Mouse (Mus musculus): ENCODE data around the gene Nrtn. TPM values are rescaled to one million over a fixed set of nuclear protein-coding genes. Genes with fewer than 3 reads are reported as not detected.
A peak's percentile ranks its signal among the peaks of the same experiment; 100 is the strongest.

The Nrtn gene
- polyA plus RNA-seq, 1 experiment from 2014 or later: 20.5 TPM

DNA sequence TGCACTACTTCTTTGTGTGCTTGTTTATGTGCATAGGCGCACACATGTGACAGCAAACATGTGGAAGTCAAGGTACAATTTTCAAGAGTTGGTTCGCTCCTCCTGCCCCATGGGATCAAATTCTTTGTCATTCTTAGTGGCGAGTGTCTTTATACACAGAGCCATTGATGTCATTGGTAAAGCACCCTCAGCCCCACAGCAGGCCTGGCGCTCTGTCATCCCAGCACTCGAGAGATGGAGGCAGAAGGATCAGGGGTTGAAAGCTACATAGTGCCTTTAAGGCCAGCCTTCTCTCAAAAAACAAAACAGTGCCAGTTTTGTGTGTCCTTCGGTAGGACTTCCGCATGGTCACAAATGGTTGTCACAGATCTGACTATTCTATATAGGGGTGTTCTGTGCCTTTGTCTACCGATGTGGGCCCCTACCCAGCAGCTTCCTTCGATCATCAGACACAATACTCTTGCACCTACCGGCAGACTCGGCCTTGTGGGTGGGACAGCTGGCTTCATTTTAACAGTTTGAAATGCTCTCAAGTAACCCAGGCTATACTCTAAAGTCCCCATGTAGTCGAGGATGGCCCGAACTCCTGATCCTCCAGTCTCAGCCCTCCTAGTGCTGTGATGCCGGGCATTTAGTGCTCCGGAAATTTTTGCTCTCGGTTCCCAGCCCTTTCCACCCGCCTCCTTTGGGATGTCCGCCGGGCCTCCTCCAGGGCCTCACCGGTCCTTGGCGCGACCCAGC lies 41.2 kb downstream of the Nrtn start:
- Histone ChIP-seq H3K9ac (peak overlapping the region; percentile 70), H3K27me3 (no peaks in the 10 kb centered on the region), H3K9me3 (no peaks in the 10 kb centered on the region), H3K36me3 (peaks cover 22% of the 10 kb centered on the region), H3K4me2 (peak overlapping the region; percentile 85), H3K4me3 (peak overlapping the region; percentile 83), H3K4me1 (peaks cover 53% of the 10 kb centered on the region), H3K27ac (peak overlapping the region; percentile 84)
- 26% methylated on average over 22 of the region's 22 CpGs for WGBS
- no peak for ATAC-seq (ENCODE audit: insufficient number of reproducible peaks, low FRiP score, low TSS enrichment, low read depth)

DNA sequence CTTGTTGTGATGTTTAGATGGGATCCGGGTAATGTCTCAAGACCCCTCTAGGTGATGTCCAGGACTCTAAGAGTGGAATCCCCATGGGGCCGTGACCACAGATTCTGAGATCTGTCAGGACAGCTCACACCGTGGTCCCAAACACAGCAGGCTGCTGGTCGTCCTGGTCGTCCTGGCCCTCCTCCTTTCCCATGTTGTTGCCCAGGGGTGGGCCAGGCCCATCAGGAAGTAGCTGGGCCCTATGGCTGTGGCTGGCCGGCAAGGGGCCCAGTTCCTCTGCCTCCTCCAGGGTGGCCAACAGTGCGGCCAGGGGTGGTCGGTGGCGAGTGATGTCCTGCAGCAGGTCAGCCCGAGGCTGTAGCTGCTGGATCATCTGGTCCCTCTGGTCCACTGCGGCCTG lies 42.0 kb downstream of the Nrtn start:
- Histone ChIP-seq H3K36me3 (peaks cover 25% of the 10 kb centered on the region), H3K9ac (no peak overlapping the region), H3K4me3 (peak overlapping the region; percentile 83; the same call in 1 of the 2 replicates), H3K4me2 (0 out of 2 replicates have a peak overlapping the region, but pooled peaks have one; percentile 85), H3K9me3 (no peaks in the 10 kb centered on the region), H3K27me3 (no peaks in the 10 kb centered on the region), H3K4me1 (peaks cover 47% of the 10 kb centered on the region), H3K27ac (no peak overlapping the region)
- WGBS: 52% methylated on average over 11 of the region's 11 CpGs
- no peak for ATAC-seq (ENCODE audit: insufficient number of reproducible peaks, low FRiP score, low TSS enrichment, low read depth)

DNA sequence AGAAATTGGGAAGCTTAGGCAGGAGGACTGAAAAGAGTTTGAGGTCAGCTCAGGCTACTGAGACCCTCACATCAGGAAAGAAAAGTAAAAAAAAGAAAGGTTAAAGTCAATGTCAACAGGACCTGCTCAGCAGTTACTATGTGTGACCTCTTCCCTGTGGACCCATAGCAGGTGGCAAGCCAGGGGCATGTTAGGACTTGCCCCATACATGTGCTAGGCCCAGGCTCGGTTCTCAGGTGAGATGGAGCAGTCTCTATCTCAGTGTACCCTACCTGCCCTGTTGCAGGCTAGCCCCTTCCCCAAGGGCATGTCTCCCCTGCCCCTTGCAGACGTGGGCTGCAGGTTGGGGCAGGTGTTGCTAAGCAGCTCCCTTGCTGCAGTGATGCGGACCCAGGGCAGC lies 47.6 kb downstream of the Nrtn start:
- Histone ChIP-seq H3K4me2 (no peak overlapping the region), H3K27me3 (no peaks in the 10 kb centered on the region), H3K36me3 (peaks cover 82% of the 10 kb centered on the region), H3K4me3 (no peak overlapping the region), H3K4me1 (peaks cover 9% of the 10 kb centered on the region; the same call in 1 of the 2 replicates), H3K27ac (no peak overlapping the region), H3K9ac (no peak overlapping the region), H3K9me3 (no peaks in the 10 kb centered on the region)
- no peak for ATAC-seq (ENCODE audit: insufficient number of reproducible peaks, low FRiP score, low TSS enrichment, low read depth)
- WGBS: 76% methylated on average over 3 of the region's 3 CpGs

DNA sequence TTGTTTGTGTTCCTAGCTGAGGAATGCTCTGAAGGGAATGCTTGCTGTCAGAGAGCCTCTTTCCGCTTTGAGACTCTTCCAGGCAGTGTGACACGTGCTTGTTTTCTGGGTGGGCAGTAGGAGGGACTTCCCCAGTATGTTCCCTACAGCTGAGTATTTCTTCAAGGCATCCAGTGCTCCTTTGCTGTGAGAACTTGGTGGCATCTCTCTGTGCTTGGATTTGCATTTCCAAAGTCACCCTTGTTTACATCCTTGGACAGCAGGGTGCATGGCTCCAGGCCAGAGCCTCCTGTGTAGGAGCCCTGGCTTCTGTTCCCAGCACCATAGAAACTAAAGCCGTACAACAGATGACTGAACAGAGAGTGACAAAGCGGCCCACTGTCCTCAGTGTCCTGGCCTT lies 48.6 kb downstream of the Nrtn start:
- ATAC-seq (ENCODE audit: insufficient number of reproducible peaks, low FRiP score, low TSS enrichment, low read depth): no peak
- no peak overlapping the region for H3K27ac ChIP-seq
- H3K27me3 ChIP-seq: no peaks in the 10 kb centered on the region
- no peaks in the 10 kb centered on the region for H3K9me3 ChIP-seq
- H3K9ac ChIP-seq: no peak overlapping the region
- H3K4me1 ChIP-seq: peaks cover 9% of the 10 kb centered on the region; the same call in 1 of the 2 replicates
- WGBS: 89% methylated on average over 4 of the region's 4 CpGs
- no peak overlapping the region for H3K4me2 ChIP-seq
- H3K4me3 ChIP-seq: no peak overlapping the region
- H3K36me3 ChIP-seq: peaks cover 92% of the 10 kb centered on the region

DNA sequence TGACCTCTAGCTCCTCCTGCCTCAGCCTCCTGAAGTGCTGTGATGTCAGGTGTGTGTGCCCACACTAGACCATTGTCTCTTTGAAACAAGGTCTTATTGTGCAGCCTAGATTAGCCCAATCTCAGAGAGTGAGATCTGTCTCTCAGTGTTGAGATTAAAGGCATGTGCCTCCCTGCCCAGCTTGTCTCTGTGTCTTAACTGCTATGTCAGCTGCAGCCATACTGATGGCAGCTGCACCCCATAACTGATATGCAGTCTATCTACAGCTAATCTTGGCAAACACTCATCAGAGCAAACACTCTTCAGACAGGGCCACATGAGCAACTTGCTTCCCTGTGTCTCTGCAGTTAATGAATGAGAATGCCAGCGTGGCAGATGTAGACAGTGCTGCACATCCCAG lies 50.8 kb downstream of the Nrtn start:
- Histone ChIP-seq H3K9ac (no peak overlapping the region), H3K27ac (no peak overlapping the region), H3K36me3 (peaks cover 98% of the 10 kb centered on the region), H3K4me1 (0 out of 2 replicates have a peak, but pooled peaks cover 3% of the 10 kb centered on the region), H3K27me3 (no peaks in the 10 kb centered on the region), H3K4me3 (no peak overlapping the region), H3K4me2 (no peak overlapping the region), H3K9me3 (no peaks in the 10 kb centered on the region)
- ATAC-seq (ENCODE audit: insufficient number of reproducible peaks, low FRiP score, low TSS enrichment, low read depth): no peak
- 97% methylated on average over 1 of the region's 1 CpGs for WGBS

DNA sequence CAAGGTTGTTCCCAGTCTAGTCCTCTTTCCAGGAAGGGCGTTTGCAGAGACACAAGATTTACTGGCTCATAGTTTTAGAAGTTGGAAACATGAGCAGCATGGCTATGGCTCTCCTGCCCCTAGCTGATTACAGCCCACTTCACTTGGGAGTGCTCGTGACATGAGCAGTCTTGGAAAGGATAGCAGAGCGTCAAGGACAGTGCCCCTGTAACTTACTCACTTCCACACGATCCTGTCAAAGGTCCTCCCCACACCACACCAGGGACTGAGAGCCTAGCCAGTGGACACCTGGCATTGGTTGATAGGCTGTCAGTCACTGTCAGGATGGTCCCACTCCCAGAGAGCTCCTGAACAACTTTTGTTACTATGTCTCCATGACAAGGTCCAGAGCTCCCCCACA lies 54.3 kb downstream of the Nrtn start:
- peaks cover 98% of the 10 kb centered on the region for H3K36me3 ChIP-seq
- no peak overlapping the region for H3K4me3 ChIP-seq
- WGBS: 88% methylated on average over 4 of the region's 4 CpGs
- no peaks in the 10 kb centered on the region for H3K27me3 ChIP-seq
- H3K27ac ChIP-seq: no peak overlapping the region
- H3K9ac ChIP-seq: no peak overlapping the region
- ATAC-seq (ENCODE audit: insufficient number of reproducible peaks, low FRiP score, low TSS enrichment, low read depth): no peak
- no peak overlapping the region for H3K4me2 ChIP-seq
- H3K9me3 ChIP-seq: no peaks in the 10 kb centered on the region
- no peaks in the 10 kb centered on the region for H3K4me1 ChIP-seq

Other genes starting within 250 kb of the Nrtn start
- not detected in 2 replicates for gene Znrf4, start 245.1 kb downstream of the Nrtn start, polyA plus RNA-seq (2015; fragmentation: Nextera tagmentation; extraction: Ambion mirVana)
- gene Gm20219, start 203.1 kb downstream of the Nrtn start, polyA plus RNA-seq (2015; fragmentation: Nextera tagmentation; extraction: Ambion mirVana): 16.2 and 16.6 TPM in 2 replicates
- 74.5 and 75.6 TPM in 2 replicates for gene Safb2, start 172.9 kb downstream of the Nrtn start, polyA plus RNA-seq (2015; fragmentation: Nextera tagmentation; extraction: Ambion mirVana)
- gene Safb, start 172.7 kb downstream of the Nrtn start, polyA plus RNA-seq (2015; fragmentation: Nextera tagmentation; extraction: Ambion mirVana): 80.6 and 94.2 TPM in 2 replicates
- gene 2410015M20Rik, start 147.8 kb downstream of the Nrtn start, polyA plus RNA-seq (2015; fragmentation: Nextera tagmentation; extraction: Ambion mirVana): 257 and 269 TPM in 2 replicates
- 1,472 and 1,900 TPM in 2 replicates for gene Rpl36, start 144.1 kb downstream of the Nrtn start, polyA plus RNA-seq (2015; fragmentation: Nextera tagmentation; extraction: Ambion mirVana)
- gene Lonp1, start 130.6 kb downstream of the Nrtn start, polyA plus RNA-seq (2015; fragmentation: Nextera tagmentation; extraction: Ambion mirVana): 46.5 and 49.1 TPM in 2 replicates
- gene Catsperd, start 129.4 kb downstream of the Nrtn start, polyA plus RNA-seq (2015; fragmentation: Nextera tagmentation; extraction: Ambion mirVana): 0.17 and 0.57 TPM in 2 replicates
- gene Ranbp3, start 84.2 kb downstream of the Nrtn start, polyA plus RNA-seq (2015; fragmentation: Nextera tagmentation; extraction: Ambion mirVana): 86.0 and 90.5 TPM in 2 replicates
- 370 and 405 TPM in 2 replicates for gene Ndufa11, start 39.8 kb downstream of the Nrtn start, polyA plus RNA-seq (2015; fragmentation: Nextera tagmentation; extraction: Ambion mirVana)
- 18.1 and 18.2 TPM in 2 replicates for gene Vmac, start 39.5 kb downstream of the Nrtn start, polyA plus RNA-seq (2015; fragmentation: Nextera tagmentation; extraction: Ambion mirVana)
- gene Dus3l, start 7.2 kb upstream of the Nrtn start, polyA plus RNA-seq (2015; fragmentation: Nextera tagmentation; extraction: Ambion mirVana): 43.9 and 45.5 TPM in 2 replicates
- gene Prr22, start 12.7 kb upstream of the Nrtn start, polyA plus RNA-seq (2015; fragmentation: Nextera tagmentation; extraction: Ambion mirVana): 0.72 and 1.00 TPM in 2 replicates
- gene Rfx2, start 73.5 kb upstream of the Nrtn start, polyA plus RNA-seq (2015; fragmentation: Nextera tagmentation; extraction: Ambion mirVana): 6.0 and 6.1 TPM in 2 replicates
- gene Acsbg2, start 116.9 kb upstream of the Nrtn start, polyA plus RNA-seq (2015; fragmentation: Nextera tagmentation; extraction: Ambion mirVana): 0.06 TPM in 1 of 2 replicates, not detected in the other
- gene 1700061G19Rik, start 117.9 kb upstream of the Nrtn start, polyA plus RNA-seq (2015; fragmentation: Nextera tagmentation; extraction: Ambion mirVana): 0.16 and 0.24 TPM in 2 replicates
- gene Mllt1, start 177.9 kb upstream of the Nrtn start, polyA plus RNA-seq (2015; fragmentation: Nextera tagmentation; extraction: Ambion mirVana): 43.6 and 50.5 TPM in 2 replicates
- 20.5 and 24.0 TPM in 2 replicates for gene Acer1, start 224.6 kb upstream of the Nrtn start, polyA plus RNA-seq (2015; fragmentation: Nextera tagmentation; extraction: Ambion mirVana)
- gene Clpp, start 232.8 kb upstream of the Nrtn start, polyA plus RNA-seq (2015; fragmentation: Nextera tagmentation; extraction: Ambion mirVana): 136 and 142 TPM in 2 replicates
- gene Alkbh7, start 239.8 kb upstream of the Nrtn start, polyA plus RNA-seq (2015; fragmentation: Nextera tagmentation; extraction: Ambion mirVana): 36.3 and 39.0 TPM in 2 replicates
- gene Pspn, start 242.5 kb upstream of the Nrtn start, polyA plus RNA-seq (2015; fragmentation: Nextera tagmentation; extraction: Ambion mirVana): 0.42 TPM in 1 of 2 replicates, not detected in the other

Data from limb, embryonic 15.5 days (tissue).